Mouse (Mus musculus): ENCODE results near the gene Vmn1r160.
"Not testable (repeated sequence)": the region's sequence is repeated elsewhere in the genome, so short reads cannot be mapped to it uniquely, and the experiment has no call there.

Gene Vmn1r160

DNA sequence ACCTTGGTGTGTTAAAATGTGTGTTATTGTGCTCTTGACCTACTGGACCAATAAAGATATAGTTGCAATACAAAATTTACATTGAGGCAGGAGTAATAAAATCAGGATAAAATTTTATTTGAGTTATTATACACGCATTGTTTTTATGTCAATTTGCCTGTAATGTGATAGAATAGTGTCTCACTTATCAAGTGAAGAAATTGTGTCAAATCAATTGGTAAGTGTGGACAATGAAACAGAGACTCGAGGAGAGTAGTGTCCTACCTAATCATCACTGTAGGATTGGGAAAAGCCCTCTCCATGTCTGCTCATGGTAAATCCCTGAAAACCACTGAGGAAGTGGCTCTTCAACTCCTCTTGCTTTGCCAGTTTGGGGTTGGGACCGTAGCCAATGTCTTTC, at the start of gene Vmn1r160:
Gene Vmn1r160 (plus strand): TSS at position 301 of the 400 bp plus-strand sequence.
- DNase-seq (ENCODE audit: low spot score): not testable (repeated sequence)

DNA sequence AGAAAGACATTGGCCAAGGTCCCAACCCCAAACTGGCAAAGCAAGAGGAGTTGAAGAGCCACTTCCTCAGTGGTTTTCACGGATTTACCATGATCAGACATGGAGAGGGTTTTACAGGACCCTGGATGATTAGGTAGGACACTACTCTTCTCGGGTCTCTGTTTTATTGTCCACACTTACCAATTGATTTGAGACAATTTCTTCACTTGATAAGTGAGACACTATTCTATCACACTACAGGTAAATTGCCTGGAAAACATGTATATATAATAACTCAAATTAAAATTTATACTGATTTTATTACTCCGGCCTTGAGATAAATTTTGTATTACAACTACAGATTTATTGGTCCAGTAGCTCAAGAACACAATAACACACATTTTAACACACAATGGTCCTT, 27.5 kb upstream of the Vmn1r160 start, which contains the start of gene Vmn1r159:
Gene Vmn1r159 (minus strand): TSS at position 101 of the 400 bp plus-strand sequence.
- not testable (repeated sequence) for DNase-seq (ENCODE audit: low spot score)

All from left cerebral cortex, adult 11 months (tissue).